Mouse (Mus musculus) heart, adult 8-10 months (tissue): ENCODE data around the gene Wdr34. TPM values are rescaled to one million over a fixed set of nuclear protein-coding genes. Genes with fewer than 3 reads are reported as not detected.

Experiments used
- DNase-seq: peaks from one replicate; pipeline ENCODE4 v3.0.0; 2022; ENCODE audit warnings: low spot score
- microRNA-seq: library from miRNA; unstranded; fragments of <30 nt; microRNA quantifications from one replicate; pipeline ENCODE4 v1.2.0, GENCODE M21; 2022
- total RNA-seq, 4 experiments: library from RNA; stranded (reverse); gene quantifications; 2 replicates each; pipeline ENCODE4 v1.2.4; 2022

Gene Wdr34
- total RNA-seq, 4 experiments from 2014 or later, result 6.5 to 9.2 (median 7.8) TPM

DNA sequence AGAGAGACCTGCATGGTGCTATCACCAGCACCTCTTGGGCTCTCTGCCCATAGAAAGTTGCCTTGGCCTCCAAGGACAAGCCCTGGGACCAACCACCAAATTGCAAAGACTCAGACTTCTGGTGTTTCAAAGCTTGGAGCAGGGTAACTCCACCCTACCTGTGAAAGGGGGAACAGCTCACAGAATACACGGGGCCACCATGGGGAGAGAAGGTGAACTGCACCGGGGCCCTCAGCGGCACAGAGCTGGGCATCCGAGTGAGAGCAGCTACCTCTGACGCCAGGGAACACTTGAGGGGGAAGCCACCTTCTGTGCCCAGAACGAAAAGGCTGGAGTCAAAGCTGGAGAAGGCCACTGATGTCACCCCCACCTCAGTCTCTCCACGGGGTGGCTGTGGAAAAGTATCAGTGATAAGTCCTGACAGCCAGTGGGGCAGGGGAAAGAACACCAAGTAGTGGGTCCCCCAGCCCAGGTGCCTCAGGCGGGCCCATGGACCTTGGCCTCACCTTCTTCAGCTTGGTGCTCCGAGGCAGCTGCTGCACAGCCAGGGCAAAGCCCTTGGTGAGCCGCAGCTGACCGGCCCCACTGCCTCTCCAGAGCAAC is 16.3 kb downstream of the Wdr34 start:
- no peak for DNase-seq

GRCm38 (mm10) chr2:30026997-30027396 is 21.7 kb downstream of the Wdr34 start:
- no peak for DNase-seq

DNA sequence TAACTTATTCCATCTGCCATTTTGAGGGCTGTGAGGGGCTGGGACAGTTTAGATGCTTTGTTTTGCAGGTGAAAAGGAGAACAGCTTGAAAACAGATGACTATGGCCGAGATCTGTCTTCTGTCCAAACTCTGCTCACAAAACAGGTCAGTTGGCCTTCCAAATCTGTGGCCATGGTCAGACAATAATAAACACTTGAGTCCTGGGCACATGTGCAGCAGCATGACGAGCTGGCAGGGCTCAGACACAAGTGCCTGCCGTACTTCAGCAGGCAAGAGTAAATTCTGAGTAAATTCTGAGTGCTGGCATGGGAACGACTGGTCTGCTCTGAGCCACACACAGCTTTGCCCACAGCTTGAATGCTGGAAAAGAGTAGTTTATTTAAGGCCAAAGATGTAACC is 23.2 kb downstream of the Wdr34 start:
- peak; percentile 31 for DNase-seq

- peak; percentile 14 for DNase-seq
Observed at GRCm38 (mm10) chr2:30014326-30014966, 34.2 kb downstream of the Wdr34 start.

DNA sequence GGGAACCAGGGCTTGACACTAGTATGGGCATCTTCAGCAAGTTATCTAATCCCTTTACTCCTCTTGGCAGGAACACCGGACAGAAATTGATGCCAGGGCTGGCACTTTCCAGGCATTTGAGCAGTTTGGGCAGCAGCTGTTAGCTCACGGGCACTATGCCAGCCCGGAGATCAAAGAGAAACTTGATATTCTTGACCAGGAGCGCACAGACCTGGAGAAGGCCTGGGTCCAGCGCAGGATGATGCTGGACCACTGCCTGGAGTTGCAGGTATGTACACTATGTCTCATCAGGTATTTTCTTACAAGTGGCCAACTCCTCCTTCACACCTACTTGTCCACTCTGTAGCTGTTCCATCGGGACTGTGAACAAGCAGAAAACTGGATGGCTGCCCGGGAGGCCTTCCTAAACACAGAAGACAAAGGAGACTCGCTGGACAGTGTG is 37.8 kb downstream of the Wdr34 start:
- DNase-seq, result peak; percentile 31

DNA sequence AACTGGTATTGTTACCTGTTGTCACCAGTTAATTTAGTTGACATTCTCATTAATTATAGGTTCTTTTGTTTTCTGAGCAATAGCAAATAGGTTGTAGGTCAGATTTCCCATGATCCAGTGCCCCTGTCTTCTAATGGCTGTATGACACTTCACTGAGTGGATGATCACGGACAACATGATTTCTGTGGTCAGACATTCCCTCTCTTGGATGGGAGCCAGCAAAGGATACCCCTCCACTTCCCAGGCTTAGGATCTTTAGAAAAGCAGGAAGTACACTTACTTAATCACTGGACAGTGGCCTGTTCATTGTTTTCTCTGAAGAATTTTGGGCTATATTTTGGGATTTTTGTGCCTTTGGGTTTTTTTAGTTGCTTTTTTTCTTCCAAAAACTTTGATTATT is 39.6 kb downstream of the Wdr34 start:
- DNase-seq, result no peak

DNA sequence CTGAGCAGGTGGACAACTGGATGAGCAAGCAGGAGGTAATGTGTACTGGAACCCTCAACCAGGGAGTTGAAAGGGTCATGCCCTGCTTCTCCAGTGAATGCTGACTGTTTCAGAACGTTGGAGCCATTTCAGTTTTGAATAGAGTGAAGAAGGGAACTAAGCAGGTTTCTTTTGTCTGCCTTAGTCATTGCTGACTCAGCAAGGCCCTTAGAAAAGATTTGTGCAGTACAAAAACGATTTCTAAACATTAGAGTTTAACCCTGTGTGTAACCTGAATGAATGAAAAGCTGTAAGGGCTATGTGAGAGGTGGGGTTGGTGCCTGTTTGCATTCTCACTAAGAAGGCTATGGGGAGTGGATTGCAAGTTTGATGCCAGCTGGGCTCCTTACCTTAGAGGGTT is 56.7 kb downstream of the Wdr34 start:
- DNase-seq, result no peak

Small RNA genes lying within 50 kb of the gene (microRNA-seq; reads per million reads assigned to microRNA genes)
- gene Mir6997, result not detected

Other genes starting within 250 kb of the Wdr34 start
- 10 to 100 TPM; 13.4 to 18.7 (median 16.4) TPM for gene Slc27a4, start 246.2 kb downstream of the Wdr34 start, total RNA-seq
- 10 to 100 TPM; 33.2 to 37.6 (median 37.1) TPM for gene Urm1, start 228.8 kb downstream of the Wdr34 start, total RNA-seq
- 1 to 10 TPM; 2.7 to 3.6 (median 3.1) TPM for gene Cercam, start 179.7 kb downstream of the Wdr34 start, total RNA-seq
- gene Odf2, start 159.7 kb downstream of the Wdr34 start, total RNA-seq, result 10 to 100 TPM; 17.0 to 28.1 (median 19.8) TPM
- gene Gle1, start 113.5 kb downstream of the Wdr34 start, total RNA-seq, result 10 to 100 TPM; 21.4 to 26.2 (median 24.5) TPM
- 100 to 1,000 TPM; 137 to 180 (median 163) TPM for gene Sptan1, start 83.3 kb downstream of the Wdr34 start, total RNA-seq
- gene Set, start 8.5 kb upstream of the Wdr34 start, total RNA-seq, result 100 to 1,000 TPM in 2 of 4 experiments, 10 to 100 TPM in 2; 98.3 to 109 (median 100) TPM
- 10 to 100 TPM in 2 of 4 experiments, 1 to 10 TPM in 2; 9.0 to 11.2 (median 10.1) TPM for gene Pkn3, start 28.8 kb upstream of the Wdr34 start, total RNA-seq
- 1 to 10 TPM; 2.3 to 4.1 (median 3.6) TPM for gene Zdhhc12, start 44.8 kb upstream of the Wdr34 start, total RNA-seq
- gene Zer1, start 75.7 kb upstream of the Wdr34 start, total RNA-seq, result 10 to 100 TPM; 24.9 to 27.6 (median 25.8) TPM
- gene Tbc1d13, start 84.9 kb upstream of the Wdr34 start, total RNA-seq, result 10 to 100 TPM; 14.8 to 19.9 (median 17.6) TPM
- 100 to 1,000 TPM in 1 of 4 experiments, 10 to 100 TPM in 3; 93.9 to 101 (median 96.8) TPM for gene Endog, start 122.6 kb upstream of the Wdr34 start, total RNA-seq
- 1 to 10 TPM; 5.3 to 6.3 (median 6.0) TPM for gene Spout1, start 129.6 kb upstream of the Wdr34 start, total RNA-seq
- 10 to 100 TPM; 32.6 to 36.9 (median 34.7) TPM for gene Kyat1, start 157.0 kb upstream of the Wdr34 start, total RNA-seq
- 10 to 100 TPM; 50.2 to 66.4 (median 61.0) TPM for gene Lrrc8a, start 188.8 kb upstream of the Wdr34 start, total RNA-seq
- 1 to 10 TPM; 1.8 to 6.1 (median 3.6) TPM for gene Gm28035, start 191.7 kb upstream of the Wdr34 start, total RNA-seq
- 100 to 1,000 TPM in 3 of 4 experiments, 10 to 100 TPM in 1; 97.7 to 135 (median 112) TPM for gene Phyhd1, start 217.3 kb upstream of the Wdr34 start, total RNA-seq
- gene Gm28038, start 232.2 kb upstream of the Wdr34 start, total RNA-seq, result 1 to 10 TPM in 2 of 4 experiments, not detected in 2; 1.3 to 3.7 TPM
- 10 to 100 TPM; 20.8 to 25.2 (median 24.1) TPM for gene Dolk, start 237.5 kb upstream of the Wdr34 start, total RNA-seq
- gene Nup188, start 237.5 kb upstream of the Wdr34 start, total RNA-seq, result 10 to 100 TPM; 15.3 to 19.8 (median 16.4) TPM